Mouse (Mus musculus) frontal cortex, postnatal 25 days (tissue): ENCODE measurements at regions not wholly inside any gene's neighbourhood (a gene's known extent, or its start where the extent isn't known, plus 50 kb on each side); places are given as distances from the start of the nearest gene placed in this dataset.
A peak's percentile ranks its signal among the peaks of the same experiment; 100 is the strongest.

ENCODE experiments used
- DNase-seq, 2 experiments: peaks; one replicate each; pipeline ENCODE4 v3.0.0; 2022; ENCODE audit warnings: low spot score in 2 of 2

- no peak for DNase-seq
Observed at GRCm38 (mm10) chr1:63365126-63365525, 80.6 kb upstream of the Adam23 start.

GRCm38 (mm10) chr1:63367697-63368376, 77.9 kb upstream of the Adam23 start:
- peak; percentile 6 to 7 for DNase-seq

- no peak for DNase-seq
Observed at GRCm38 (mm10) chr1:63368921-63369320, 76.8 kb upstream of the Adam23 start.

GRCm38 (mm10) chr1:63369561-63369960, 76.1 kb upstream of the Adam23 start:
- DNase-seq = no peak

- no peak for DNase-seq
Observed at GRCm38 (mm10) chr1:63383110-63383509, 62.6 kb upstream of the Adam23 start.

- no peak for DNase-seq
Observed at GRCm38 (mm10) chr1:63385116-63385515, 60.6 kb upstream of the Adam23 start.

GRCm38 (mm10) chr1:63395427-63395826, 50.3 kb upstream of the Adam23 start:
- DNase-seq = no peak
